Comparison of ENCODE assay signal across 12 mouse cellular contexts in genomic region chr12:85811676-85812075, GRCm38 (mm10).
"Had no signal": no experiment of that assay in that cellular context is flagged by ENCODE, and none has a peak within 500 bp of the region (broad histone marks: within the 10 kb centered on the region; RNA-seq: fewer than 3 reads in every experiment).

No protein-coding gene starts in this region.

- DNase-seq: retina, postnatal 1 day; right cerebral cortex, adult 18-20 months; right cerebral cortex, postnatal 14 days; right cerebral cortex, postnatal 25 days; right cerebral cortex, postnatal 4 days; spleen, adult 18-20 months; thymus, adult 18-20 months; thymus, adult 2 months; thymus, postnatal 14 days; thymus, postnatal 25 days; thymus, postnatal 36 days; thymus, postnatal 4 days had no signal
